Mouse (Mus musculus): ENCODE data around the gene Vars.

DNA sequence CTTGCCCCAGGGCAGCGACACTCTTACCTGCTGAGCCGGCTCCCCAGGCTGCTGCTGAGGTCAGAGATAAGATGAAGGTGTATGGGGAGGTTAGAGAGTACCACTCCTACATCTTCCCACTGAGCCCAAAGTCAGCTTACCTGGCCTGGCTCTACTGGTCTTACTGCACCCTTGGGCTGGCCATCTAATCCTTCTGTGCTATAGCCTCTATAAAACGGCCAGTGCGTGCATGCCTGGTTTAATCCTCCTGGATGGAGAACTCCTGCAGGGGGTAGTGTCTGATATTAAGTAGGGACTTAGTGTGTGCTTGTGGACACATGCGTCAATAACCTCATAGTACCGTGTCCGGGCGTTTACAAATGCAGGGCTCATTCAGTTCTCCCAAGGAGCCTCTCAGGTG is 19.8 kb downstream of the Vars start:
- TF ChIP-seq CTCF (IDR thresholded peaks at IDR 0.05; ENCODE audit: low read depth, low read length) = no peak
- TF ChIP-seq GATA1 (IDR thresholded peaks at IDR 0.05; ENCODE audit: borderline replicate concordance, low read length) = no peak
- no peak for TF ChIP-seq POLR2AphosphoS5 (IDR thresholded peaks at IDR 0.05; ENCODE audit: insufficient replicate concordance, low read depth, low read length)
